Mouse (Mus musculus) stomach, postnatal 0 days (tissue): ENCODE data around the gene Cd48.

Experiments used
- CTCF ChIP-seq: IDR thresholded peaks from 2 replicates; pipeline ENCODE4 v1.5.1; 2016; ENCODE audit warnings: antibody characterized with exemption, low read depth, mild to moderate bottlenecking, moderate library complexity
- EP300 ChIP-seq: optimal IDR thresholded peaks from 2 replicates; pipeline ENCODE3; 2016; ENCODE audit warnings: antibody characterized with exemption

GRCm38 (mm10) chr1:171647716-171648115 lies 34.1 kb upstream of the Cd48 start:
- TF ChIP-seq CTCF (no peak), EP300 (no peak)
